Mouse (Mus musculus) ovary, postnatal 10 days (tissue): ENCODE data around the gene Akap5.

Experiments
- DNase-seq: peaks from one replicate; pipeline ENCODE4 v3.0.0; 2022; ENCODE audit warnings: low spot score

The Akap5 gene

DNA sequence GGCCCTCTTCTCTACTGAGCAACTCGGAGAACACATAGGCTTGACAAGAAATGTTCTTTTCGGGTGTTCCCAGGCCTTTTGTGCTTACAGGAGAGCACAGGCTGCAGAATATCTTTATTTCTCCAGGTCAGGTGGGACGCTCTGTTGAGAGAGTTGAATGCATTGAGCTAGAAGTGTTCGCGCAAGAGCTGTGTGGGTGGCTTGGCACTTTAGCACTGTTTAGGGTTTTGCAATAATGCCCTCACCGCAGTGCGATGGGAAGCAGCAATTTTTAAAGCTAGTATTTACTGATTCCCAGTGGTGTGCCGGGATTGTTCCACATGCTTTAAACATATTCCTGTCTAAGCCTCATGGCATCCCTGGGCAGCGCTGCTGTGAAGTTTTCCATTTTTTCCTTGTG, 13.5 kb upstream of the Akap5 start:
- DNase-seq = no peak

DNA sequence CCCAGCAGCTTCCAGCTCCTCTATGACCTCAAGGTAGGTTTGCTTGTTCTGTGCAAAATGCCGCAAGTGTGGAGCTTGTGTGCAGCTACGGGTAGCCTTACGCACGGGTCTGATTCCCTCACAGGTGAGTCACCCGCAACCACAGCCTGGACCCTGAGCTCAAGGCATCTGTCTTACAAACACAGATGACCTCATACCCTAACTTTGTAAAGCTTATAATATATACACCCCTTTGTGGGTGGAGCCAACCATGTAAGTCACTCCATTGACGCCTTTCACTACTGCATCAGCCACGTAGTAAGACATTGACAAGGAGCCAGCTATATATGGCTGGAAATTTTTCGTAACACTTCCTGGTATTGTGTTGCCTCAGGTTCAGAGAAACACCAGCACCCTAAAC, 12.7 kb upstream of the Akap5 start:
- no peak for DNase-seq

DNA sequence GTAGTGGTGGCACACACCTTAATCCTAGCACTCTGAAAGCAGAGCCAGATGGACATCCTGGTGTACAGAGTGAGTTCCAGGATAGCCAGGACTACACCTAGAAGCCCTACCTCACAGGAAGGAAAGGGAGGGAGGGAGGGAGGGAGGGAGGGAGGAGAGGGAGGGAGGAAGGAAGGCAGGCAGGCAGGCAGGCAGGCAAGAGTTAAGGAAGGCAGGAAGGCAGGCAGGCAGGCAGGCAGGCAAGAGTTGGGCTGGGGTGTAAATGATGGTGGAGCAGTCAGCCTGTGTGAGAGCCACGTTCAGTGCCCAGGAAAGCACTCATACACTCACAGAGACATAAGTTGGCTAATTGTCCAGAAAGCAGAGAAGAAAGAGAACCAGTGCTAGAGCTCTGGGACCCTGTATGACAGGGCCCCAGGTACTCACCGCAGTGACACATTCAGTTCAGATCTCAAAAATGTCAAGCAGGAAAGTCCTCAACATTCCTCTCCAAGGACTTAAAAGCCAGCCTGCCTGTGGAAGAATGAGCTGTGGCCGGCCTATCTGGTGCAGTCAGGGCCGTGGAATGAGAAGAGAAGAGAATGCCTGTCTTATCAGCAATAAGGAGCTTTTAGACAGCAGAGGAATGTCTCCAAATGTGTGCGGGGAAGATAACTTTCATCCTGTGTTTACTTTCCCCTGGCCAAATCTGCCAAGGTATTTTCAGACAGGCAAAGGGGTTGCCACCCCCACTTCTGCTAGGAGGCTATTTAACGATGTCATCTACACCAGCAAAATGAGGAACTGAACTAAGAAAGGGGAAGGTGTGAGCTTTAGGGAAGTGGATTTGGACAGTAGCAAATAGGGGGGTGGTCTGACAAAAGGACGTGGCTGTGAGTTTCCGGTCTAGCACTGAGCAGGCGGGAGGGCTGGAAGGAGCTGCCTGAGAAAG, 6.1 kb upstream of the Akap5 start:
- no peak for DNase-seq

DNA sequence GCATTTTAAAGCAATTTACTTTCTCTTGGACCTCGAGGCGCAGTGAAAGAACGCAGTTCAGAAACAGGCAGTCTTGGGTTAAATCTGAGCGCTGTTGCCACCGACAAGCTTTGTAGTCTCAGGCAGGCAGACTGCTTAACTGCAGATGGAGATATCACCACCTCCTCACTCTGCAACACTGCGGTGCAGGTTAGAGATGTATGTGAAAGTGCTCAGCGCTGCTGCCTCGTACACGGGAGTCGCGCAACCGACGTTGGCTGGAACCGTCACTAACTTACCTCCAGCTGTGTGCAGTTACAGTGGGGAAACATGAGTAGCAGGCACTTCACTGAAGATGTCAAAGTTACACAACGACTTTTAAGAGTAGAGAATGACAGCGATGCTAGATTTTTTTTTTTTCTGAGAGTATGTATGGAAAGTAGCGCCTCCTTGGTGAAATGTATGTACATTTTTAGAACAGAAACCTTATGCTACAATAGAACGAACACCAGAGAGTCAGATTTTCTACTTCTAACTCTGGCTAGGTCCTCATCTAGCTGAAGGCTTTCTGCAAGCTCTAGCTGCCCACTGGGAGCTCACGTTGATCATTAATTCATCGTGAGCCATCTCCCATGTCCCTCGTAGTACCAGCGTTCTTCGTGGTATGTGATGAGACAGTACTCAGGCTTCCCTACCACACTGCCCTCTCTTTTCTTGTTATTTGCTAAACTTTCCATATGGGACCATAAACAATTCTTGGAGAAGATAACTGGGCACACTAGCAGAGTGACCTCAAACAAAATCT, 1.9 kb downstream of the Akap5 start:
- no peak for DNase-seq

DNA sequence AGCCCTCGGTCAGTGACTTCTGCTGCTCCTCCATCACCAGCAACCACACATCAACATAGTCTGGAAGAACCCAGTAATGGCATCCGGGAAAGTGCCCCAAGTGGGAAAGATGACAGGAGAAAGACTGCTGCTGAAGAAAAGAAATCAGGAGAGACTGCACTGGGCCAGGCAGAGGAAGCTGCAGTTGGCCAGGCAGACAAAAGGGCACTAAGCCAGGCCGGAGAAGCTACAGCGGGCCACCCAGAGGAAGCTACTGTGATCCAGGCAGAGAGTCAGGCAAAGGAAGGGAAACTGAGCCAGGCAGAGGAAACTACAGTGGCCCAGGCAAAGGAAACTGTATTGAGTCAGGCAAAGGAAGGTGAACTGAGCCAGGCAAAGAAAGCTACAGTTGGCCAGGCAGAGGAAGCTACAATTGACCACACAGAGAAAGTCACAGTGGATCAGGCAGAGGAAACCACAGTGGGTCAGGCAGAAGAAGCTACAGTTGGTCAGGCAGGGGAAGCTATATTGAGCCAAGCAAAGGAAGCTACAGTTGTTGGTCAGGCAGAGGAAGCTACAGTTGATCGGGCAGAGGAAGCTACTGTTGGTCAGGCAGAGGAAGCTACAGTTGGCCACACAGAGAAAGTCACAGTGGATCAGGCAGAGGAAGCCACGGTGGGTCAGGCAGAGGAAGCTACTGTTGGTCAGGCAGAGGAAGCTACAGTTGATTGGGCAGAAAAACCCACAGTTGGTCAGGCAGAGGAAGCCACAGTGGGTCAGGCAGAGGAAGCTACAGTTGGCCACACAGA, 4.1 kb downstream of the Akap5 start:
- no peak for DNase-seq

DNA sequence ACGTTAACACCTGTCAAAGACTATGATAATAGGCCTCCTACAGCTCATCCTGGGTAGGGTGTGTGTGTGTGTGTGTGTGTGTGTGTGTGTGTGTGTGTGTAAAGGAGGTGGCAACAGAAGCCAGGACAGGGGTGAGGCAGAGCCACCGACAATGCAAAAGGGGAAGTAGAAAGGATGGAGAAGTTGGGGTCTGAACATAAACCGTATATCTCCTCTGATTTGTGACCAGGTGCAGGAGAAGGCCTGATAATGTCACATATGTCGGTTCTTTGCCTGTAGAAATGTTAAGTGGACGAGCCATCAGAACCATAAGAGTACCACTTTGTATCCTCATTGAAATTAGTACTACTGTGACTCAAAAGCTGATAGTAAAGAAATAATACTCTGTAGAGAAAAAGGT, 9.0 kb downstream of the Akap5 start:
- no peak for DNase-seq

DNA sequence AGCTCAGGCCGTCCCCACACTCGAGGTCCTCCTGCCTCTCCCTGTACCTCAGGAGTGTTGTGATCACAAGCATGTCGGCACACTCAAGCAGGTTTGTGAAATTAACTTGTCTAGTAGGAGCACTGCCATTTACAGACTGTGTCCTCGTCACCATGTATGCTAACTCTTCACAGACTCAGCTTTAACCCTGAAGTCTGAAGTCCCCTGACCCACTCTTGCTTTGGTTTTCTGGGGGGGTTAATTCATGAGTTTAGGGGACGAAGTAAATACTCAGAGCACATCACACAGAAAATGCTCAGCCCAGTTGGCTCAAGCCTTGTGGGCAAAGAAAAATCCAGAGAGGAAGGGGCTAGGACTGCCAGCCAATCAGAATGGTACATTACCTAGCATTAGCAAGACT, 10.9 kb downstream of the Akap5 start:
- DNase-seq = no peak

DNA sequence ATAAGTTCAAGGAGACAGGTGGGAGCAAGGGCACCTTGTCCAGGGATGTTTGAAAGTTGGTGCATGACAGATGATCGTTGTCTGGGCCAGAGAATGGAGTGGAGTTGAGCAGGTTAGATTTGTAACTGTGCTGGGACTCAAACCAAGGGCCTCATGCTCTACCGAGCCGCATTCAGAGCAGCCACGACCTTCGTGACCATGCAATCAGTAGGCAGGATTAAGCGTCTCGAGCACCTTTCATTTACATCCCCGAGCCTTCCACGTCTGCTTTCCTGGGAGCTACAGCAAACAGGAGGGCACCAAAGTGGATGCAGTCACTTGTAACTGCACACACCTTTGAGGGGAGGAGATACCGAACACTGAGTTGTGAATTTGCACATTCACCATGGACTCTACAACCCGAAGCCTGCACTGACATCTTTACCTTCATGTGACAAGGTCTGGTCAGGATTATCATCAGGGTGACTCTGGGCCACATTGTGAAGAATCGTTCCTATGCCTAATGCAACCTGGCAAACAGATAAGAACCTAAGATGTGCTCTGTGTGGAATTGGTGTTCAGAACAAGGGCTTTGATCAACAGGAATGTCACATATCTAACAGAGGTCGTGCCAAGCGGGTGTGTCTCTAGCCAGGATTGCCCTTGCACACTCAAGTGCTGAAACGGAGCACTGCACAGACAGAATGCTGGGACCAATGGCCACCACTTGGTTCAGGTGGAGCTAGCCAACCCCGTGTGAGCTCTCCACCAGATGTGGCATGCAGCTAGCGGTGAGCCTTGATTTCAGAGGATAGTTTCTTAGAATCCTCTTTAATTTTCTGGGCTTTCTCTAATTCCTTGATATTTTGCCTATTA, 11.6 kb downstream of the Akap5 start:
- DNase-seq = no peak

DNA sequence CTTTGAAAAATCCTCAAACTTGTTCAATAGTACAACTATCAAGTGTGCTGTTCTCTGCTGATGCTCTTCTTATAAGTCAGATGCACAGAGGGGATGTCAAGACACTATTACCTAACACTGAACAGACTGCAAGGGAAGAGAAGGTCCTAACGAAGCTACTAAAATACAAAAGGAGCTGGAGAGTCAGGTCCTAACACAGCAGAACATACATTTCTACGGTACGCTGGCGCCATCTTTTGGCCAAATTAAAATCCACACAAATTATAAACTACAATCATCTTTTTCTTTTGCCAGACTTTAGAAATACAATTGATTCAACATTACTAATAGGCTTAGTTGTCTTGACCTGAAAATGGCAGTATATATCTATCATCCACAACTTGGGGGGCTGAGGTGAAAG, 16.4 kb downstream of the Akap5 start:
- DNase-seq = no peak

DNA sequence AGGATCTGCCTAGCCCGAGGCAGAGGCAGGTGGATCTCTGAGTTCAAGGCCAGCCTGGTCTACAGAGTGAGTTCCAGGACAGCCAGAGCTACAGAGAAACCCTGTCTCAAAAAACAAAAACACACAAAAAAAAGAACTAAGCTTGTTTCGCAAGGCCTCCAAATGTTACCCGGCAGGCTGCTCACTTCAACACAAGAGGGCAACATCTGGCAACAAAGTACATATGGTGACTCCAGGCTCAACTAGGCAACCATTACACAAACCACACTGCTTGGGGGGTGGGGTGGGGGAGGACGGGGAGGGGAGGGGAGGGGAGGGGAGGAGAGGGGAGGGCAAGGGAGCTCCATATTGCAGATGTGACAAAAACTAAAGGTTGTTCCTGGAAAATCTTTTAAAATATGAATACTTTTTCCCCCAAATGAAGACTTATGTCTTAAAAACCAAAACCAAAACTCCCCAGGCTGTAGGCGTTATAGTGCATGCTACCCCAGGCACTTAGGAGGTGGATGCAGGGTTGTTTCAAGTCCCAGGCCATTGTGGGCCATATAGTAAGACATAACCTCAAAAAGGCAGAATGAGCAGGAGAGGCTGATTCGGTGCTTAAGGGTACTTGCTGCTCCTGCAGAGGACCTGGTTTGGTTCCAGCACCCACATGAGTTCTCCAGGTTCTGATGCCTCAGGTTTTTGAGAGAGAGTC, 21.2 kb downstream of the Akap5 start:
- DNase-seq = no peak

DNA sequence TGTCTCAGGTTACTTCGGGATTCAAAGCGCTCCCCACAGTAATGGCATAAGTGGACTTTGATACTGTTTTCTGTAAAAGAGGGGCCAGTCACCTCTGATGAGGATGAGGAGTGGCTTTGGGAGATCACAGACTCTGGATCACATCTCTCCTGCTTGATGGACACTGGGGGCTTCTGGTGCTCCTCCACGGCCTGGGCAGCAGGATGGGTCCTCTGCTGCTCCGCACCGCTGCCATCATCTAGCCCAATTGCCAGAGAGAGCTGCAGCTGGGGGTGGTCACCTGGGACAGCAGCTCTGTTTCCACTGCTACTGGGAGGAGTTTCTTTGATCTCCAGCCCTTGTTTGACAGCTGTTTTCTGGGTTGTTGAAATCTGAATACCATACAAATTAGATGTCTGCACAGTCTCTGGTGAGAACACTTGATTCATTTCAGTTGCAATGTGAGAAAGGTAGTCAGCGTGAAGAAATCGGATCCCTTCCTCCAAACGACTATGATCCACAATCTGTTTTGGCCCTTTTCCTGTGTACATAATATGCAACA, 25.1 kb downstream of the Akap5 start:
- DNase-seq = no peak

DNA sequence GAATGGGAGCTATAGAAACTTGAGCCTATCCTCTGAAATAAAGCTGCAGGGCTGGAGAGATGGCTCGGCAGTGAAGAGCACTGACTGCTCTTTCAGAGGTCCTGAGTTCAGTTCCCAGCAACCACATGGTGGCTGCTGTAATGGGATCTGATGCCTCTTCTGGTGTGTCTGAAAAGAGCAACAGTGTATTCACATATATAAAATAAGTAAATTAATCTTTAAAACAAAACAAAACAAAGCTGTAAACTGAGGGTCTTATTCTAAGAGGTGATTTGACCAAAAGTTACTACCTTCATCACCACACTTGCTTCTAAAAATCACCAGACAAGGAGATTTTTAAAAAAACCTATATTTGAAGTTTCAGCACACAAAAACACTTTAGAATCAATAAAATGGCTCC, 36.2 kb downstream of the Akap5 start:
- DNase-seq = no peak

DNA sequence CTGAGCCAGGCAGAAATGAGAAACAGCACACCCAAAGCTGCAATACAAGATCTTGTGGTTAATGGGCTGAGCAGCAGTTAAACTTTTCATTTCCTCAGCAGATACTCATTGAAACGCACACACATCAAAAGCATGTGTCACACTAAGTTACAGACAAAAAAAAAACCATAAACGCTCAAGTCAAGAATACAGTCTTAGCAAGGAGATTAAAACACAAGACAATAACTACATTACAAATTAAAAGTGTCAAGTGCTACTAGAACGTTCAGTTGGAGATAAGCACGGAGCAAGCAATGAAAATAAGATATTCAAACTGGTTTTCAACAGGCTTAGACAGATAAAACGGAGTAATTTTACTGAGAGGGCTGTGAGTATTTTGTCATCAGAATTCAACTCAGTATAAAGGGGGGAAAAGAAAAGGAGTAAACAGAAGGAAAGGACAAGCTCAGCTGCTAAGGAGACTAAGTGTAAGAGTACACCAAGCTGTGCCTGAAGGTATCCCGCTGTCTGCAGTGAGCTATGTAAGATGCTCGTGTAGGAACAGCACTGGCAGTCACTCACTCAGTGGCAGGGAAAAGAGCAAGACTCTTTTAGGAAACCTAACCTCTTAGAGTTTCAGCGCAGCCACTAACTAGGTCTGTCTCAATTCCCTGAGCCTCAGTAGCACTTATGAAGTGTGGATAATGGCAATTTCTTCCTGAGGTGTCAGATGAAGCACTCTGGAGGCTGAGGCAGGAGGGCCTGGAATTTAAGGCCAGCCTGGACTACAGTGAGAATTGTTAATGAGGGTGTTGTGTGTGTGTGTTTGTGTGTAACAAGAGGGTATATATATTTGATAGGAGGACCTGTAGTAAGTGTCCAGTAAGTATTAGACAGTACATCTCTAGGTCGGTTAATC, 37.0 kb downstream of the Akap5 start:
- DNase-seq = no peak

DNA sequence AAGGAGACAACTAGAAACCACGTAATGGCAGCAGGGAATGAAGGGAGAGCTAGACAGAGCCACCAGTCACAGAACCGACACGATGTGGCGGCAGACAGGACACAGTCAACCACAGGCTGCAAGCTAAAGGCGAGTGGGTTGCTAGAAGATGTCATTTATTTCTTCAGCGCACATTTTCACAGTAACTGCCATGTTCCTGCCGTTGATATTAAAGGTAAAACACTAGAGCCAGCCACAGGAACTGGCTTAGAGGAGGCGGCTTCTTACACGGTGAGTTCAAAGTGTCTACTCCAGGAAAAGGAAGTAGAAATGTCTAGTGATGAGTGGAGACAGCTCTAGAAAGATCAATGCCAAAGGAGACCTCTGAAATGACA, 37.6 kb downstream of the Akap5 start:
- DNase-seq = no peak

DNA sequence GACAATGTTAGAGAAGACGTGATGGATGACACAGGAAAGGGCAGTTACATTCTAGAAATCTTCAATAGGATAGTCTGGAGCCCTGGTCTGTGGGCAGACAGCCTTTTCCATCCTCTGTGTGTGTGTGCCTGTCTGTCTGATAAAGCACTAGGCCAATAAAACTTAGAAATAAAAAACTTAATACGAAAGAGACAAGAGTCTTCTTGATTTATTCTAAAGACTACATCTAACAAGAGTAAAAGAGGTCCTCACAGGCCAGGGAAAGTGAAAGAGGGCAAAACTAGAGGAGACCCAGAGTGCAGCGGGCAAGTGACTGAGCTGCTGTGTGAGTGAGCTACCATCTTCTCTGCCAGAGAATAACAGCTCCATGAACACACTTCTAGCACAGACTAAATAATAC, 41.6 kb downstream of the Akap5 start:
- no peak for DNase-seq

DNA sequence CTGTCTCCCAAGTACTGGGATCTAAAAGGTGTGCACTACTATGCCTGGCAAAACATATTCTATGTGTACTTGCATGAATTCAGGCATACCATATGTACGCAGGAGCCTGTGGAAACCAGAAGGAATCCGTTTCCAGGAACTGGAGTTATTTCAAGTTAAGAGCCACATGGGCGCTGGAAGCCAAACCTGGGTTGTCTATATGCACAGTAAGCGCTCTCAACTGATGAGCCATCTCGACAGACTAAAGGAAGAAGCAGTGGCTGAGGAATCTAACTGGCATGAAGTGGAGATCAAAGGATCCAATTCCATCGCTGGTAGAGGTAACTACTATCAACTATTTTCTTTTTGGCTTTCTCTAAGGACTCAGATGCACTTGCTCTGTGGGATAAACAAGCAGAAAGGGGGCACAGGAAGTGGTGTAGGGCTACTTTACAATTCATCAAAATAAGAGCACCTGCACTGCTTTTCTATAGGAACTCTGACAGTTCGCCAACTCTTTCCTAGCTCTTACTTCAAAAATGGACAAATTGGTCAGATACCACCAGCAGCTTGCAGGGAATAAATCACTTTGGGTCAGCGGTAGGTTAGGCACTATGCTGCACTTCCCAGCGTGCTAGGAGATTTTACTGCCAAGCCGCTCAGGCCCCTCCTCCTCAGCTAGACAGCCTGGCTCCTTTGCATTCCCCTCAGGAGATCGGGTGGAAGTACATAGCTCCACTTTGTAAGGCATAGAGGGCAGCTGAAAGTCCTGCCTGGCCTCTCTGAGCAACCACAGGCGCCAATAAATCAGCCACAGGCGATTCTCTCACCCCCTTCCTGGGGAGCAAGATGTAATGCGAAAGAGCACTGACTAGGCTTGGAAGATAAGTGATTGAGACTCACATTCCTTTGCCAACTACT, 42.7 kb downstream of the Akap5 start:
- no peak for DNase-seq

DNA sequence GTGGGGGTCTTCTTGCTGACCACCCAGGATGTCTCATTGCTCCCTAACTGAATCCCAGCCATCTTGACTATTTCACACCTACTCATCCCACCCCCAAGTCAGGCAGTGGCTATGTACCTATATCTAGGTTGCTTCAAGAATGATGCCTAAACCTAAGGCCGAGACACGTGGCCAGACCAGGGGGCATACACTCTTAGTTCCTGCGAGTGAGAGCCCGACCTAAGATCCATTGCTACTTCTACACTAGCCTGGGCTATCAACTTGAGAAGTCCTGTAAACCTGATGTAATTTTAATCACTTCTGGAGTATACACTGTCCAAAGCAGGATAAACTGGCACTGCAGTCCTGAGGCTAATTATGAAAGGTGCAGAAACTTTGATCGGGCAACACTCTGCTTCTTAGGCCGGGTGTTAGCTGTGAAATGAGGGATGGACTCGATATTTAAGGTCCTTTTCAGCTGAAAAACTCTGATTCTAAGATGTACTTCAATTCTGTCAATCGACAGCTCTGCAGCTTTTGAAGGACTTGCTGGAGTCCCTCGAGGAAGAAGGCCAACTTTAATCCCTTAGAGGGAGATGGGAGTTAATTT, 43.6 kb downstream of the Akap5 start:
- no peak for DNase-seq

DNA sequence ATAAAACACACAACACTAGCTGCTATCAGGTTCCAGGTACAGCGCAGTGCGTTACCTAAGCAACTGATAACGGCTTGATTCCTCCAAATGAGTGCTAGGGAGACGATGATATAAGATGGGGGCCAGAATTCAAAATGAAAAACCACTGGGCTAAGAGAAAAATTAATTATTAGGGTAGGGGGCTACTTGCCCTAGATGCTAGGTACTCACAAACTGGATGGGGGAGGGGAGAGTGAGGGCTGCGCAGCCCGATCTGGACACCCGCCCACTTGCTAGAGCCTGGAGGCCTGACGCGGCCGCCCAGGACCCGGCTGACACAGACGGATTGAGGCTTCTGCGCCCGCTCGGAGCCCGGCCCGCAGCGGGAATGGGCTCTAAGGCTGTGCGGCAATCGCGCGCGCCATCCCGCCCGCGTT, 44.1 kb downstream of the Akap5 start:
- DNase-seq = no peak
